Mouse (Mus musculus) liver, embryonic 16.5 days (tissue): ENCODE results near the gene Plekhm3. TPM values are rescaled to one million over a fixed set of nuclear protein-coding genes. Genes with fewer than 3 reads are reported as not detected.

Source experiments
- ATAC-seq: fragments of 200-750 bp; cut with Nextera tagmentation; 2 replicates; pipeline ENCODE4 v1.8.0; 2017; ENCODE audit warnings: low read depth, mild to moderate bottlenecking, moderate number of reproducible peaks, moderate library complexity
- H3K27ac ChIP-seq: fragments of 300-500 bp; sonication (generic); 2 replicates; pipeline ENCODE4 v1.5.1; 2014; ENCODE audit warnings: mild to moderate bottlenecking, low read length
- H3K27me3 ChIP-seq: fragments of 300-500 bp; sonication (generic); 2 replicates; pipeline ENCODE4 v1.6.1; 2014; ENCODE audit warnings: low read depth, low read length, mixed read lengths; ENCODE audit not compliant: control insufficient read depth, insufficient read depth
- H3K36me3 ChIP-seq: fragments of 300-500 bp; sonication (generic); 2 replicates; pipeline ENCODE4 v1.6.1; 2014; ENCODE audit warnings: mild to moderate bottlenecking; ENCODE audit not compliant: control insufficient read depth, insufficient read depth
- H3K4me1 ChIP-seq: fragments of 300-500 bp; sonication (generic); 2 replicates; pipeline ENCODE4 v1.6.1; 2014; ENCODE audit warnings: low read depth, low read length, mixed read lengths; ENCODE audit not compliant: control insufficient read depth
- H3K4me2 ChIP-seq: fragments of 300-500 bp; sonication (generic); 2 replicates; pipeline ENCODE4 v1.6.1; 2014; ENCODE audit warnings: low read depth, low read length, mixed read lengths
- H3K4me3 ChIP-seq: fragments of 300-500 bp; sonication (generic); 2 replicates; pipeline ENCODE4 v1.5.1; 2014; ENCODE audit warnings: low read depth, mild to moderate bottlenecking, low read length
- H3K9ac ChIP-seq: fragments of 300-500 bp; sonication (generic); 2 replicates; pipeline ENCODE4 v1.6.1; 2014; ENCODE audit warnings: low read depth, low read length
- H3K9me3 ChIP-seq: fragments of 300-500 bp; sonication (generic); replicated peaks from 2 replicates; pipeline ENCODE4 v1.6.1; 2016; ENCODE audit warnings: low read length; ENCODE audit not compliant: control insufficient read depth
- WGBS: fragments of 180-500 bp; shearing (Covaris S2); extraction: QIAGEN DNeasy Blood & Tissue Kit; methylation state at CpG from one replicate; pipeline ENCODE4 v1.1.7; 2014; ENCODE audit not compliant: insufficient replicate concordance; 5-methylcytosine and 5-hydroxymethylcytosine counted together
- polyA plus RNA-seq: library from polyadenylated mRNA; unstranded; fragments of >200 nt; fragmentation: Nextera tagmentation; extraction: Ambion mirVana; gene quantifications from 2 replicates; pipeline ENCODE4 v1.2.1, GENCODE M21; 2015

The Plekhm3 gene
- polyA plus RNA-seq, 1 experiment from 2014 or later: 2.5 TPM

DNA sequence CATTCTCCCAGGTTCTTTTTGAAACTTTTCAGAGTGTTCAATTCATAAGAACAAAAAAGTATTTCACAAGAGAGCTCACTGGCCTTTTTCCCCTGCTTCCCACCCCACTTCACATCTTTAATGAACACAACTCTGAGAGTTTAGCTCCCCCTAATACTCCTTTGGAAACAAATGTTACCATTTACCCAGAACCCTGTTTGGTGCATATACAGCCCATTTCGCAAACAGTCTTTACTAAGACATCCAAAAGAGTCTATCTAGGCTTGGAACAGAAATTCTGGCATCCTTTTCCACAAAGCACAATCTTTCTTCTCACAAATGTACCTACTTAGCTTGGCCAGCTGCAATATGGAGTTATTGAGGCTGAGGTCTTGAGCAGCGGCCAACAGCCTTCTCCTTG is 59.1 kb downstream of the Plekhm3 start:
- H3K27ac ChIP-seq: no peak overlapping the region
- H3K27me3 ChIP-seq: no peaks in the 10 kb centered on the region
- no peaks in the 10 kb centered on the region for H3K4me1 ChIP-seq
- no peak overlapping the region for H3K4me2 ChIP-seq
- no peak overlapping the region for H3K9ac ChIP-seq
- no peaks in the 10 kb centered on the region for H3K36me3 ChIP-seq
- no peaks in the 10 kb centered on the region for H3K9me3 ChIP-seq
- ATAC-seq: no peak
- WGBS: 74% methylated on average over 2 of the region's 2 CpGs
- H3K4me3 ChIP-seq: no peak overlapping the region

DNA sequence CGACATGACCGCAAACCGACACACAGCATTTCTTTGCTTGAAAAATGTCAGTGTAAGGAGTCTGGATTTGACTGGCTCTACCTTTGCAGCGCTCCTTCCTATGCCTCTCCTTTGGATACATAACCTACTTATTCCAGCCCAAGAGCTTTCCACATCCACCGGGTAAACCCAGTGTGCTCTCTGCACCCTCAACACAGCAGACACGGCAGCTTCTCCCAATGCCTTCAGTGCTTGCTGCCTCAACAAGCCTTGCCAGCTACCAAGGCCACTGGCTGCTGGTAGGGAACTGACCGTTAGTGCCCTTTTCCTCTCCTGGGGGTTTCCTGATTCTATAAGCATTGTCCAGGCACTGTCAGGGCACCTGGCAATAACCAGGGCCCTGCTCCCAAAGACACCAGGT is 62.8 kb downstream of the Plekhm3 start:
- H3K27me3 ChIP-seq: no peaks in the 10 kb centered on the region
- no peak for ATAC-seq
- H3K27ac ChIP-seq: no peak overlapping the region
- no peaks in the 10 kb centered on the region for H3K9me3 ChIP-seq
- no peak overlapping the region for H3K9ac ChIP-seq
- no peak overlapping the region for H3K4me3 ChIP-seq
- H3K4me2 ChIP-seq: no peak overlapping the region
- WGBS: 76% methylated on average over 7 of the region's 7 CpGs
- H3K4me1 ChIP-seq: no peaks in the 10 kb centered on the region
- H3K36me3 ChIP-seq: no peaks in the 10 kb centered on the region

DNA sequence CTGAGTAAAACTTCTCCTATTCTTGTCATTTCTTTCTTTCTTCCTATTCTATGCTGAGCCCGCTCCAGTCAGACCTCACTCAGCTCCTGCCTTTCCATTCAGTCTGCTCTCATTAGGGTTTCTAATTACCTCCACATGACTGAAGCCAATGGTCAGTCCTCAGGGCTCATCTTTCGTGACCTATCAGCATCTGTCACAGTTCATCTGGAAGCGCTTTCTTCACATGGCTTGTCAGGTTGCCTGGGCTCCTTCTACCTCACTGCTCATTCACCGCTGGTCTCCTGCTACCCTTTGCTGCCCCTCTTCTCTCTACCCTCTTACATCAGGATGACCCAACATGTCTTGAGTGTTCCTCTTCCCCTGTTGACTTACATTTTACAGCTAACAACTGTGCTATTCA is 65.3 kb downstream of the Plekhm3 start:
- H3K4me3 ChIP-seq: no peak overlapping the region
- no peaks in the 10 kb centered on the region for H3K36me3 ChIP-seq
- ATAC-seq: no peak
- no peak overlapping the region for H3K27ac ChIP-seq
- no peak overlapping the region for H3K9ac ChIP-seq
- no peaks in the 10 kb centered on the region for H3K4me1 ChIP-seq
- H3K9me3 ChIP-seq: no peaks in the 10 kb centered on the region
- WGBS: 75% methylated on average over 4 of the region's 4 CpGs
- no peaks in the 10 kb centered on the region for H3K27me3 ChIP-seq
- H3K4me2 ChIP-seq: no peak overlapping the region

DNA sequence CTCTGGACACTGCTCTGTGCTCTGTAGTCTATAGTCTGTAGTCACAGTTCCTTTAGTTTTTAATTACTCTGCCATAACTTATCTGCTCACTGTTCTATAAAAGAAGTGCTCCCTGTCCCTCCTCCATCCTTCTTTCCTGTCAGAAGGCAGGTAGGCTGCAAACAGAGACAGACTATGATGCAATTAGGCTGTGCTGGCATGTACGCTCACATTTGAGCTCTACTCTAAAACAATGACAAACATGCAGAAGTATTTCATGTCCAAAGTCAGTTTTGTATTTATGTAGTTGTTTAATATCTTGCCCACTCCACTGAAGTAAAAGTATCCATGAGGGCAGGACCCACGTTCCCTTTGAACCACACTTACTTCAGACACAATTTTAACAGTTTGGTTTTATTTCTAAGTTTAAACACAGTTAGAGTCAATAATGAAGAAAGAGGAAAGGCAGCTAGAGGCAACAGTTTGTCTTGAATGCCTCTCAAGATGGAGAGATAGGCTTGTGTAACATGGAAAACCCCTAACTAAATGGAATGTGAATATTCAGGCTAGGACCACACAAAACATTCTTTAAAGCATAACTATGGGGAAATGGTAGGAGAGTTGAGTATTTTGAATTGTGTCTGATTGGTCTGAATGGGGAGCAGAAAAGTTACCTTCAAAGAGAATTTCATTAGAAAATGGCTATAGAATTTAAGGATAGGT is 69.0 kb downstream of the Plekhm3 start:
- Histone ChIP-seq H3K27me3 (no peaks in the 10 kb centered on the region), H3K9ac (no peak overlapping the region), H3K27ac (no peak overlapping the region), H3K4me1 (no peaks in the 10 kb centered on the region; the same call in 1 of the 2 replicates), H3K4me2 (no peak overlapping the region), H3K36me3 (no peaks in the 10 kb centered on the region), H3K4me3 (no peak overlapping the region), H3K9me3 (no peaks in the 10 kb centered on the region)
- ATAC-seq: no peak
- 58% methylated on average over 2 of the region's 2 CpGs for WGBS

DNA sequence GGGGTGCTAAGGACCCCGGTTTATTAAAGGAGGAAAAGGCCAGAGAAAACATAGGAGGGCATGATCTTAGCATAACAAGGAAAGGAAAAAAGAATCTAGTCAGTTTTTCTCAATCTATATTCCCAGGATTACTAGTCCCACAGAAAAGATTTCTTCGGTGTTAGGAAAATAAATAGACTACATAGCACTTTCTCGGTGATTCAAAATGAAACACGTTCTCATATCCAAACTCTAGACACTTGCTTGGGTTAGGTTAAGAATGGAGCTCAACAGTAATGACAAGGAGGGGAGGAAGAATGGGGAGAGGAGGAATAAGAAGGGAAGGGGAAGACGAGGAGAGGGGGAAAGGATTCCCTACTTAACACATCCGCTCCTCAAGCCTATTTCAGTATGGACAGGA is 69.9 kb downstream of the Plekhm3 start:
- no peaks in the 10 kb centered on the region; the same call in 1 of the 2 replicates for H3K4me1 ChIP-seq
- no peaks in the 10 kb centered on the region for H3K9me3 ChIP-seq
- H3K36me3 ChIP-seq: no peaks in the 10 kb centered on the region
- H3K4me3 ChIP-seq: no peak overlapping the region
- WGBS: 73% methylated on average over 6 of the region's 6 CpGs
- H3K27ac ChIP-seq: no peak overlapping the region
- no peak for ATAC-seq
- no peak overlapping the region for H3K4me2 ChIP-seq
- H3K9ac ChIP-seq: no peak overlapping the region
- no peaks in the 10 kb centered on the region for H3K27me3 ChIP-seq

DNA sequence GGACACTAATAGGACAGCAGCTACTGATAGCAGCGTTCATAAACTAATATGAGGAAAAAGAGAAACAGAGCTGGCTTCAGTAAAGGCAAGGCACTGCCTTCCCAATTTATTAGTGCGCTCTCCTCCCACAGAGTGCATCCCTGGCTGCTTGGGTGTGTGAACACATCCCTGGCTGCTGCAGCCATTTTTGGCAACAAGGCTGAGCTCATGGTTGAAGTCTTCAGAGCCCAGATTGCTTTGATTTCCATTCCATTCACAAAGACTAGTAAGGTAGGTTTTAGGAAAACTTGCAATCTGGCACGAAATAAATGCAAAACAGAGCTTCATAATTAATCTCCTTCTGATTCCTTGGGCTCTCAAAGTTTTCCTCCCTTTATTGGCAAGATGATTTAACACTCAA is 71.3 kb downstream of the Plekhm3 start:
- Histone ChIP-seq H3K4me3 (no peak overlapping the region), H3K9me3 (no peaks in the 10 kb centered on the region), H3K4me1 (no peaks in the 10 kb centered on the region; the same call in 1 of the 2 replicates), H3K36me3 (no peaks in the 10 kb centered on the region), H3K4me2 (no peak overlapping the region), H3K27ac (no peak overlapping the region), H3K27me3 (no peaks in the 10 kb centered on the region), H3K9ac (no peak overlapping the region)
- ATAC-seq: no peak
- WGBS: 66% methylated on average over 3 of the region's 3 CpGs

DNA sequence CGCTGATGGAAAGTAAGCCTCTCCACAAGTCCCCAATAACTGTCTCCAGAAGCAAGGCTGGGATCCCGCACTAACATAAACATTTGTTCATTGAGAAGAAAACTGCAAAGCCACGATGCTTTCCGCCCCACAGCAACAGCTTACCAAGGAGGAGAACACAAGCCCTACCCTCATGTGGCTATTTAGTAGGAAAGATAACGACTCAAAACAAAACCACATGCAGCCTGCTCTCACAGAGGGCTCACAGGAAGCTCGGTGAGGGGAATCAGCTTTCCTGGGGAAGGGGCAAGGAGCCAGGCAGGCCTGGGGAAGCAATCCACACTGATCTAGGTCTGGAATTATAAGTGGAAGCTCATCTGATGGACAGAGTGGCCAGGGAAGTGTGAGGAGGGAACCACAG is 72.6 kb downstream of the Plekhm3 start:
- Histone ChIP-seq H3K4me3 (no peak overlapping the region), H3K9ac (no peak overlapping the region), H3K9me3 (no peaks in the 10 kb centered on the region), H3K4me1 (no peaks in the 10 kb centered on the region; the same call in 1 of the 2 replicates), H3K4me2 (no peak overlapping the region), H3K36me3 (no peaks in the 10 kb centered on the region), H3K27me3 (no peaks in the 10 kb centered on the region), H3K27ac (no peak overlapping the region)
- no peak for ATAC-seq
- WGBS: 23% methylated on average over 6 of the region's 6 CpGs

DNA sequence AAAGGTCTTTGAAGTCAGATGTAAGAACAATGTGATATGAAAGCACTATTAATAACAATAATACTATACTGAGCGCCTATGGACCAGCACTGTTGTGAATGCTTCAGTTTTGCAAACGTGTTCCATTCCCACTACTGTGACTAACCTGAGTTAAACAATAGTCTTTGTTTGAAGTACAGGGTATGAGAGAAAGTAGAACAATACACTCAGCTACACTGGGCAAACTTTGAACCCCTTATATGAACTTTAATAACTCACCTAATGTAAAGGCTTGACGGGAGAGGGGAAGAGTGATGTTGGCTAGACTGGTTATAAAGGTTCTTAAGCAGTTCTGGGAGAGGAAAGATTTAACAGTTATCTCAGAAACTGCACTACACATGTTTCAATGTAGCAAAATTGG is 76.0 kb downstream of the Plekhm3 start:
- WGBS: 74% methylated on average over 3 of the region's 3 CpGs
- no peak for ATAC-seq
- H3K27me3 ChIP-seq: no peaks in the 10 kb centered on the region
- H3K4me2 ChIP-seq: no peak overlapping the region
- H3K4me1 ChIP-seq: no peaks in the 10 kb centered on the region; the same call in 1 of the 2 replicates
- H3K36me3 ChIP-seq: no peaks in the 10 kb centered on the region
- no peak overlapping the region for H3K27ac ChIP-seq
- H3K9me3 ChIP-seq: no peaks in the 10 kb centered on the region
- no peak overlapping the region for H3K4me3 ChIP-seq
- H3K9ac ChIP-seq: no peak overlapping the region

DNA sequence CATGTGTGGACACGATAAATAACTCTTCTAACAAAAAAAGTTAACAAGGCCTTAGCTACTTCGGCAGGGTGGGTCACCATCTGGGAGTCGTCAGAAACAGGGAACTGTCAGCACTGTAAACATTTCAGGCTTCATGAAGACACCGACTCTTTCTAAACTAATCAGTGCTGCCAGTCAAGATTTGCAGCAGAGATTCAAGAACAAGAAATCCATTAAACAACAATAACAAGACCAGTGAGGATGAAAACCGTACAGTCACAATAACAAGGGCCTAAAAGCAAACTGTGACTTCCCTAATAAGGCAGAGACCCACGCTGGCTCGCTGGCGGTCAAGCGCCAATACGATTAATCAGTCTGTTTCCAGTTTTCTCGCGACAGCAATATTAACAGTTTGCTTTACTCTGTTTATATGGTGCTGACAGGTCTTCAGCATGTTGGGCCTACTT is 77.8 kb downstream of the Plekhm3 start:
- no peaks in the 10 kb centered on the region for H3K9me3 ChIP-seq
- 59% methylated on average over 12 of the region's 12 CpGs for WGBS
- ATAC-seq: no peak
- no peaks in the 10 kb centered on the region for H3K4me1 ChIP-seq
- no peak overlapping the region for H3K27ac ChIP-seq
- no peak overlapping the region for H3K4me3 ChIP-seq
- no peak overlapping the region for H3K4me2 ChIP-seq
- no peak overlapping the region for H3K9ac ChIP-seq
- no peaks in the 10 kb centered on the region for H3K27me3 ChIP-seq
- H3K36me3 ChIP-seq: no peaks in the 10 kb centered on the region
